Mouse (Mus musculus) CD4-positive, CD25-positive, alpha-beta regulatory T cell, adult 2 months (primary cell): Measurements from ENCODE around the gene Col2a1.

ENCODE experiments used
- DNase-seq: peaks from one replicate; pipeline ENCODE4 v3.0.0-alpha.2; 2012; ENCODE audit warnings: low read depth, low spot score

Gene Col2a1

DNA sequence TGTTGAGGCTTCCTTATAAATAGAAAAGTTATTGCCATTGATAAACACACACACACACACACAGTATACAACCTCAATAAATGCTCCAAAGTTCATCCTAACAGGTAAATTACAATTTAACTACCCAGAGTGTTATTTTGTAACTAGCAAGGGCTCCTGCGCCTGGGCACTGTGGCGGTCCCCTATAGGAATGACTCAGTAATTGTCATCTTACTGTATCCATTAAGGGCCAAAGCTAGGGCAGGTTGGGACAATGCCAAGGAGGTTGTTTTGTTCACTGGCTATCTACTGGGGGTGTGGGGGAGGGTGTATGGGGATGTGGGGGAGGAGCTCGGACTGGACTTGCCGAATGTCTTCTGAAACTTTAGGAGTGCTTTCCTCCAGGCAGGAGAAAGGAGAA, 77.5 kb downstream of the Col2a1 start:
- DNase-seq: no peak
